Mouse (Mus musculus) MN1 (cell line): ENCODE results near the gene Plekhg3.

Source experiments
- DNase-seq: peaks from one replicate; pipeline ENCODE4 v3.0.0-alpha.2; 2016; ENCODE audit warnings: low spot score

Plekhg3 gene

GRCm38 (mm10) chr12:76585028-76585427 lies 54.3 kb downstream of the Plekhg3 start:
- DNase-seq, result no peak

- DNase-seq, result no peak
Measured at GRCm38 (mm10) chr12:76587357-76587756, 56.7 kb downstream of the Plekhg3 start.

DNA sequence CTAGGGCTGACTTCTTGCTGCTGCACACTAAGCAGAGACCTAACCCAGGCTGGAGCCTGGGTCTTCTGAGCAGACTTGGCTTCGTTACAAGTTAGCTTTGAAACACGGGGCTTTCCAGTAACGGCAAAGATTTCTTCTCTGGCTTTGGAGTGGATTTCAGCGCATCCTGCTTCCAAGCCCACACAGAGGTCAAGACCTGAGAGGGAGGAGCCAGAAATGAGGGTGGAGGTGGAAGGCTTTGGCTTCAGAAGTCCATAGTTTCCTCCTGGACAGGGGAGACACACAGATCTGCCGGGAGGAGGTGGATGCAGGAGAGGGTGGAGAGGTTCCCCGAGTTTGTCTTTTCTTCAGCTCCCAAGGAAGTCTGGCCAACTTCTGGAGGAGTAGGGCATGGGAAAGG lies 58.8 kb downstream of the Plekhg3 start:
- DNase-seq, result no peak

- no peak for DNase-seq
Measured at GRCm38 (mm10) chr12:76591037-76591436, 60.3 kb downstream of the Plekhg3 start.

GRCm38 (mm10) chr12:76592213-76592612 lies 61.5 kb downstream of the Plekhg3 start:
- peak; percentile 62 for DNase-seq

- no peak for DNase-seq
Measured at GRCm38 (mm10) chr12:76593254-76593653, 62.6 kb downstream of the Plekhg3 start.

GRCm38 (mm10) chr12:76593839-76594322 lies 63.2 kb downstream of the Plekhg3 start:
- peak; percentile 91 for DNase-seq

GRCm38 (mm10) chr12:76594556-76594955 lies 63.9 kb downstream of the Plekhg3 start:
- no peak for DNase-seq

DNA sequence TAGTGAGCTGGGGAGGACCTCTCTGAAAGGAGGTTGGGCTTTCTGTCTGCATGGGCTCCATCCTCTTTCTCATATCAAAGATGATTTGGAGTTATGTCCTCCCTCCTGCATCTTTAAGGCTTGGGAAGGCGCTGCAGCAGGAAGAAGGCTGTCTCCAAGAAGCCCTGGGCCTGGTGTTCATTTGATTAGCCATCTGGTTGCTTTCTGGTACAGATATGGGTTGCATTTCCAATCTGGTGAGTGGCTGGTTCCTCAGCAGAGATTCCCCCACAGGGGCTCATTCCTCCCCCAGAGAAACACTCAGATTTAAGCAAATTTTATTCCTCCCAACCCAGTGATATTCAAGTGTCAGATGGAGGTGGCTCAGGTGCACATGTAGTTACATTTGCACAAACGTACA lies 65.1 kb downstream of the Plekhg3 start:
- no peak for DNase-seq

- peak; percentile 72 for DNase-seq
Measured at GRCm38 (mm10) chr12:76596292-76597023, 65.8 kb downstream of the Plekhg3 start.

DNA sequence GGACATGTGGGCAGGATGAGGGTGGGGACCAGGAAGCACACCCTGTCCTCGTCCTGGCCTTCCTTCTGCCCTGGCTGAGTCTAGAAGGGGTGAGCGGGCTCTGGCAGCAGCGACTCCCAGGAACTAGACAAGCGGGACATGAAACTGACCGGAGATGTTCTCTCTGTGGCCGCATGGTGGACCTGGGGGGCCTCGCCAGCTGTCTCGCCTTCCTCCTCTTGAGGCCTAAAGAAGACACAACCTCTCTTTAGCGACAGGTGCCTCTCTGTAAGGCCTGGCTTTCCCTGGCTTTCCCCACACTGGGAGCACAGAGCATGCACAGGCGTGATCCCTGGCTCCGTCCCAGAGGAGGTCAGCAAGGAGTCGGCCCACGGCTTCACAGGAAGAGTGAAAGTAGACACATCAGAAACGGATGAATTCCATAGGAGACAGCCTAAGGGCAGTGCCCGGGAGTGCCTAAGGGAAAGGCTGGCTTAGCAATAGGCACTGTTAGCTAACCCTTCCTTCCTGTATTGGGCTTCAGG lies 66.9 kb downstream of the Plekhg3 start:
- no peak for DNase-seq

DNA sequence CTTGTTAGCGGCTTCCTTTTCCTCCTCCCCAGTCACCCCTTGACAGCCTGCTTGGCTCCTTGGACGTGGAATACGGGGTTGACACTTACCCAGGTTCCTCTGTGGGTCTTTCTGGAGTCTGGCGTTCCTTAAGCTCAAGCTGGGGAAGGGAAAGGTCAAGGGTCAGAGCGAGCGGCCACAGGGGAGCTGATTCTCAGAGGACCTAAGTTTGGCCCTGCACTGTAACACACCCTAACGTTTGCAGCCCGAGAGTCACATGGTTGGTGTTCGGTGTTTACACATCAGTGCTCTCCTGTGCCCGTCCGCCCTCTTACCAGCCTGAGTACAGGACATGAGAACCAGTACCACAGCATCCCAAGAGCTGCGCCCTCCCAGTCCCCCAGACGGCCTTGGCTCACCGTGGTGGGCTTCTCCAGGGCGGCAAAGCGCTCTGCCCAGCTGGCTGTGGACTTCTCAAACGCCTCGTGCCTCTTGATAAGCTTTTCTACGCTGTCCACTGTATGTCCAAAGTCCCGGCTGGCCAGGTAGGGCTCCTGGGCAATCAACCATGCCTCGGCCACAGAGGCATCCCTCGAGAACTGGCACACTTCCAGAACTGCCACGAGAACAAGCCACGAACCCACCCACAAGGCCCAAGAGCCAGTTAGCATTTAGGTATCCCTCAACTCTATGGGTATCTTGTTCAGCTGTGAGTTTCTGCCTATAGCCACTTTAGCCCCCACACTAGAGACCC lies 67.7 kb downstream of the Plekhg3 start:
- DNase-seq, result no peak

DNA sequence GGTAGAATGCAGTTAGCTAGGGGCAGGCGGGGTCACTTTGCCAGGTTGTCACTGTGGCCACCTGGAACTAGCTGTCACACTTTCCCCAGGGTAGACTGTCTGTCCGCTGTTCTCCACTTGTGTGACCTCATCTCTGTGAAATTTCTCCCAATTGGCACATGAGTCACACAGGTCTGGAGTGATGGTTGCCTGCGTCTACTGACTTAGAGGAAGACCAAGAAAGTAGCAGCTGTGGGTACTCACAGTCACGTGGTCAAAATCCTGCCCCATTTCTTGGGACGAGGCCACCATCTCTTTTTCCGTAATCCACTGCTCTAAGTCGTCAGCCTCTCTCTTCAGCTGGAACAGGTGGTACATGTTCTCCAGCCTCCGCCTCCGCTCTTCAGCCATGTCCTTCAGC lies 73.1 kb downstream of the Plekhg3 start:
- no peak for DNase-seq

DNA sequence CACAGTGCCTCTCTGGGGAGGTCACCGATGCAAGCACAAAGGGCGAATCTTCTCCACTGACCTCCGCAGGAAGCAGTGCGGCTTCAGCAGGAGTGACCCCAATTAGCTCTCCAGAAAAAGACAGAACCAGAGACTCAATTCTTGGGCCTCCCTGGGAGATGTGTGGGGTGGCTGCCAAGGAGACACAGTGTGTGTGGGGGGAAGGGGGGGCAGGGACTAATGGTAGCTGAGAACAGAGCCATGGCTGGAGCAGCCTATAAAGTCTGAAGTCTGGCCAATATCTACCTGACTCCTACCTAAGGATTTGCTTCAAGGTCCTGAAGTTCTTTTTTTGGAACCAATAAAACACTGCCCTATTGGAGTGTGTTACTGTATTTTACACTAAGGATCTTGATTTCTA lies 73.9 kb downstream of the Plekhg3 start:
- DNase-seq, result no peak

GRCm38 (mm10) chr12:76605837-76606236 lies 75.1 kb downstream of the Plekhg3 start:
- DNase-seq, result no peak

- DNase-seq, result no peak
Measured at GRCm38 (mm10) chr12:76608241-76608640, 77.5 kb downstream of the Plekhg3 start.

GRCm38 (mm10) chr12:76608997-76609565 lies 78.4 kb downstream of the Plekhg3 start:
- no peak for DNase-seq

GRCm38 (mm10) chr12:76612621-76613020 lies 81.9 kb downstream of the Plekhg3 start:
- DNase-seq, result no peak

- DNase-seq, result no peak
Measured at GRCm38 (mm10) chr12:76614868-76615579, 84.3 kb downstream of the Plekhg3 start.

GRCm38 (mm10) chr12:76615580-76615937 lies 84.9 kb downstream of the Plekhg3 start:
- DNase-seq, result no peak

DNA sequence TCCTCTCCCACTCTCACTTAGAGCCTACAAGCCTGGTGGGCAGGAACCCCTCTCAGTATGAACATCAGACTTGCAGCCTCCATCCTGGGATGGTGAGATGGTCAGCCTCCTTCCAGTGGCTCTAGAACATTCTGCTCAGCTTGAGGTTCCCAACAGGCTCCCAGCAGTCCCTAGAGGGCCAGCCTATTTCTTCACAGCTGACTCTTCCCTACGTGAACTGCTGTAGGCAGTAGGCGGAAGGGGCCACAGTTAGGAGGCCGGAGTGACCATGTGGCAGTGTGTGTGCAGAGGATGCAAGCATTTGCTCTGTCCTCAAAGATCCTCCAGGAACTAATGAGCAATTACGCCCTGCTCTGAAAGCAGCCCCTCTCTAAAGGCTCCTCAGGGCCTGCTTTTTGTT lies 87.5 kb downstream of the Plekhg3 start:
- DNase-seq, result no peak

- no peak for DNase-seq
Measured at GRCm38 (mm10) chr12:76619847-76620246, 89.2 kb downstream of the Plekhg3 start.
